Mouse (Mus musculus): ENCODE results near the gene Ireb2.

- TF ChIP-seq CTCF (IDR thresholded peaks at IDR 0.05; ENCODE audit: control insufficient read depth, insufficient read depth, insufficient replicate concordance, low read depth, low read length) (no peak), POLR2A (IDR thresholded peaks at IDR 0.05; ENCODE audit: control insufficient read depth, low read depth, low read length) (no peak)
These were observed 28.5 kb downstream of the Ireb2 start for GRCm38 (mm10) chr9:54892111-54892510.
